Mouse (Mus musculus): ENCODE results near the gene Nxph4.

- TF ChIP-seq POLR2A (IDR thresholded peaks at IDR 0.05; ENCODE audit: low read depth, low read length) (no peak), CTCF (IDR thresholded peaks at IDR 0.05; ENCODE audit: borderline replicate concordance, insufficient read depth, low read length) (no peak)
Observed at GRCm38 (mm10) chr10:127479131-127479530, 55.2 kb downstream of the Nxph4 start.
